Mouse (Mus musculus): ENCODE data around the gene Alg11. TPM values are rescaled to one million over a fixed set of nuclear protein-coding genes. Genes with fewer than 3 reads are reported as not detected.

The Alg11 gene
- polyA plus RNA-seq (2014; fragmentation: Nextera tagmentation; extraction: Ambion mirVana): 16.7 and 19.1 TPM in 2 replicates

DNA sequence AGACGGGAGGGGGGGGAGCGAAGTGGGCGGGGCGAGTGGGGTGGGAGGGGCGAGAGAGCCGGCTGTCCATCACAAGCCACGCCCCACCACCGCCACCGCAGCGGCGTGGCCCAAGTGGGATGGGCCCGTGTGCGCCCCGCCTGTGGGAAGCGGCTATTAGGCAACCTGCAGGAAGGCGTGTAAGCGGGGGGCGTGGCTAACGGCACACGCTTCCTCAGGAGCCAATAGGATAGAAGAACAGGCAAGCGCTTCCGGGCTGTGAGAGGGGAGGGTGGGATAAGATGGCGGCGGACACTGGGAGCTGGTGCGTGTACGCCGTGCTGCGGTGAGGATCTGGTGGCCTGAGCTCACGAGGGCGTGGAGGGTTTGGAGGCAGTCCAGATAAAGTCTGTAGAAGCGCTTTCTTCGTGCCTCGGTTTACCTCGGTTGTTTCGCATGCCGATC, at the start of gene Alg11:
Alg11 (plus strand) TSS at position 276 of the 444 bp plus-strand sequence.
- peak; percentile 99 for DNase-seq (ENCODE audit: low spot score)
- peak within 1 kb of the TSS; percentile 73 for H3K9ac ChIP-seq (ENCODE audit: low read length)
- H3K4me1 ChIP-seq (ENCODE audit: control insufficient read depth, insufficient read depth, low read length): peaks cover 8% of the 10 kb centered on the region; the same call in 1 of the 2 replicates
- peak within 1 kb of the TSS; percentile 58 for H3K4me3 ChIP-seq (ENCODE audit: low read depth, low read length)
- peak within 1 kb of the TSS; percentile 93 for H3K4me2 ChIP-seq (ENCODE audit: low read length)
- WGBS: 0% methylated on average over 36 of the region's 36 CpGs
- peak; percentile 100 for ATAC-seq
- no peak within 1 kb of the TSS for H3K27ac ChIP-seq (ENCODE audit: low read depth, low read length)
- H3K27me3 ChIP-seq (replicated peaks; ENCODE audit: control insufficient read depth, insufficient read depth, low read length): 0 out of 2 replicates have a peak, but pooled peaks cover 2% of the 10 kb centered on the region
- H3K9me3 ChIP-seq (replicated peaks; ENCODE audit: control insufficient read depth, low read length): no peaks in the 10 kb centered on the region
- peaks cover 15% of the 10 kb centered on the region for H3K36me3 ChIP-seq (ENCODE audit: control insufficient read depth, insufficient read depth, low read length)

DNA sequence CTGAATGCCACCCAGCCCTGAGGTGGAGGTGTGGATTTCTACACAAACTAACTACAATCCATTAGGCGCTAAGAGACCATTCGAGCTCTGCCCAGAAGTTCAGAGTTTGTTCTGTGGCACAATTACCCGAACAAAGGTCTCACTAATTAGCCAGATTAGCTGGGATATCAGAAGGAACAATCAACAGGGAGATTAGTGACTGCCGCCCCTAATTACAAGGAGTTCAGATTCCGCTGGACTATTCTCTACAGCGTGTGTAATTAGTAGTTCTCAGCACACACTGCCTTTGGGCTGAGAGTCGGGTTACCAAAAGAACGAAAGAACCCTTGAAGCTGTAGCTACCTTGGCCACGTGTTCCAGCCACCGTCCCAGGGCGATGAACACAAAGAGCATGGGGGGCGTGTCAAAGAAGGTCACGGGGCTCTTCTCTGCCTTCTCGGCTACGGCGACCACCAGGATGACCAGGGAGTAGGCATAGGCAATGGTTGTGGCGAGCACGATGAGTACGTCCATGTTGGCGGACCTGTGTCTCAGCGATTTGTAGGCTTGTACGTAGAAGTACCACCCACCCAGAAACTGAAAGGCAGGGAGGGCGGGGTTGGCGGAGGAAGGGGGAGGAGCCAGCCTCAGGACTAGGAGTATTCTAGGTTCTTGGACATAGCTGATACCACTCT, 47.4 kb upstream of the Alg11 start:
- H3K4me1 ChIP-seq (ENCODE audit: control insufficient read depth, insufficient read depth, low read length): no peaks in the 10 kb centered on the region
- no peak overlapping the region for H3K9ac ChIP-seq (ENCODE audit: low read length)
- no peaks in the 10 kb centered on the region for H3K9me3 ChIP-seq (replicated peaks; ENCODE audit: control insufficient read depth, low read length)
- 13% methylated on average over 24 of the region's 24 CpGs for WGBS
- no peaks in the 10 kb centered on the region for H3K36me3 ChIP-seq (ENCODE audit: control insufficient read depth, insufficient read depth, low read length)
- peak; percentile 64; the same call in 1 of the 2 replicates for ATAC-seq
- no peaks in the 10 kb centered on the region for H3K27me3 ChIP-seq (replicated peaks; ENCODE audit: control insufficient read depth, insufficient read depth, low read length)
- H3K4me2 ChIP-seq (ENCODE audit: low read length): peak overlapping the region; percentile 44
- H3K4me3 ChIP-seq (ENCODE audit: low read depth, low read length): peak overlapping the region; percentile 17; the same call in 1 of the 2 replicates
- H3K27ac ChIP-seq (ENCODE audit: low read depth, low read length): no peak overlapping the region
- peak; percentile 39 for DNase-seq (ENCODE audit: low spot score)

DNA sequence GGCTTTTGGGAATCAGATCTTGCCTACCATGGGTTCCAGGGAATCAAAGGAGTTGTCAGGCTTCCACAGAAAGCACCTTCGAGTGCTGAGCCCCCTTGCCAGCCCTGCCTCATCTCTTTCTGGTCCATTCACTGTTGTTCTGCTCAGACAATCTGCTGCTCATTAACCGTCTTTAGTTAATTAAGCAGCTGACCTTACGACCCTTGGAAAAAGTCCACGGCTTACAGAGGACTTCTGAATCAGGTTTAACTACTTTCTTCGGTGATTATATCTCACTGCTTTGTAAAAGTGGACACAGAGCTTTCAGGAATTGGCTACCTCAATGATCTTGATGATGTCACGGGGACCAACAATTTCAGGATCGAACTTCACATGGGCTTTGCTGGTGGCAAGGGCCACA, 42.8 kb upstream of the Alg11 start:
- Histone ChIP-seq H3K4me2 (ENCODE audit: low read length) (no peak overlapping the region), H3K9me3 (replicated peaks; ENCODE audit: control insufficient read depth, low read length) (no peaks in the 10 kb centered on the region), H3K27me3 (replicated peaks; ENCODE audit: control insufficient read depth, insufficient read depth, low read length) (no peaks in the 10 kb centered on the region), H3K36me3 (ENCODE audit: control insufficient read depth, insufficient read depth, low read length) (no peaks in the 10 kb centered on the region), H3K9ac (ENCODE audit: low read length) (no peak overlapping the region), H3K27ac (ENCODE audit: low read depth, low read length) (no peak overlapping the region), H3K4me3 (ENCODE audit: low read depth, low read length) (no peak overlapping the region), H3K4me1 (ENCODE audit: control insufficient read depth, insufficient read depth, low read length) (no peaks in the 10 kb centered on the region)
- ATAC-seq (no peak), DNase-seq (ENCODE audit: low spot score) (no peak)
- WGBS: 18% methylated on average over 7 of the region's 7 CpGs

DNA sequence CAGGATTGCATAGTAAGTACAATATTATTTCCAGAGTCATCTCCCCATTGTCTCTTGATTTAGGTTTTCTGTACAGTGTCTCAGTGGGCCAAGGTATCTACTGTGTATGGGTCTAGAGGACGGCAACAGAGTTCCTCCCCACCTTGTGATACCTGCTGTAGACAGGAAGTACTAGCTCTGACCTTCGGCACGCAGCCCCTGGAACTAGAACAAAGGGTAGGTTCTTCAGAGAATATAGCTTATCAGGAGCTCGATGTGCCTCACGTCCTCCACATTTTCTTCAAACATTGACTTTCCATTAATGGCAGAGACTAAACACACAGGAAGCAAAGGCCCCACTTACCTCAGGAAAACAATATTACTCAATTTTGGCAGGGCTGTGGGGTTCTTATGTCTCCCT, 41.0 kb upstream of the Alg11 start:
- WGBS: 90% methylated on average over 5 of the region's 5 CpGs
- H3K4me2 ChIP-seq (ENCODE audit: low read length): no peak overlapping the region

DNA sequence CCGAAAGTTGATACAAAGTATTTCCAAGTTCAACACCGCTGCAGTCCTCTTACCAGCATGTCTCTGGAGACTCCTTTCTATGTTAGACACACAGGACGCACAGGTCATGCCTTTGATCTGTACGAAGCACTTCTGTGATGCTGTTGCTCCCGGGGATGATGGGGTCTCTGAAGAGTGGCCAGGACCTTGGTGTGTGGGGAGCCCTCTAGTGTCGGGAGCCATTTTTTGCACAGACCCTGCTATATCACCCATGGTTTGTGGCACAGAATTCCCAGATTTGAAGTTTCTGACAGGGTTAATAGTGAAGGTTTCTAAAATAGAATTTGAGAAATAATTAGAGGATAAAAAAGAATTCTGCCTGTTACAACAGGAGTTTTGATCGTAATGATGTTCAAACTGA, 38.3 kb upstream of the Alg11 start:
- DNase-seq (ENCODE audit: low spot score) (no peak), ATAC-seq (no peak)
- H3K9ac ChIP-seq (ENCODE audit: low read length): no peak overlapping the region

More for the DNA sequence above, 41.0 kb upstream of the Alg11 start:
- no peaks in the 10 kb centered on the region for H3K9me3 ChIP-seq (replicated peaks; ENCODE audit: control insufficient read depth, low read length)
- DNase-seq (ENCODE audit: low spot score) (no peak), ATAC-seq (no peak)
- H3K4me1 ChIP-seq (ENCODE audit: control insufficient read depth, insufficient read depth, low read length): no peaks in the 10 kb centered on the region
- no peak overlapping the region for H3K9ac ChIP-seq (ENCODE audit: low read length)
- H3K36me3 ChIP-seq (ENCODE audit: control insufficient read depth, insufficient read depth, low read length): no peaks in the 10 kb centered on the region
- no peak overlapping the region for H3K4me3 ChIP-seq (ENCODE audit: low read depth, low read length)
- H3K27me3 ChIP-seq (replicated peaks; ENCODE audit: control insufficient read depth, insufficient read depth, low read length): no peaks in the 10 kb centered on the region
- H3K27ac ChIP-seq (ENCODE audit: low read depth, low read length): no peak overlapping the region

DNA sequence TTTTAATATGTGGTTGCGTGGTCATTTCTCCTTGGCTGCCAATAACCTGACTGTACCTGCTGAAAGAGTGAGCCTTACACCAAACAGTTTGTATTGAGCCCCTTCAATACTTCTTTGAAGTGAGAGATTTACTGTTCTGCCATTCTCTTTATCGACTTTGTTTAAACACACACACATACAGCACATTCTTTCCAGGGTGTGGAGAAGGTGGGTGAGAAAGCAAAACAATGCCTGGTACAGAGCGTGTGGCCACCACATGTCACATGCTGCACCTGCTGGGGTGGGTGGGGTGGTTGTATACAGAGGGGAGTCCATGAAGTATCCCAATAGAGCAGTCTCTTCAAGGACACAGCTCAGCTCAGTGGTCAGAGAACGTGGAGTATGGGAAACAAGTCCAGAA, 35.3 kb upstream of the Alg11 start:
- DNase-seq (ENCODE audit: low spot score) (no peak), ATAC-seq (no peak)
- Histone ChIP-seq H3K9ac (ENCODE audit: low read length) (no peak overlapping the region), H3K27me3 (replicated peaks; ENCODE audit: control insufficient read depth, insufficient read depth, low read length) (no peaks in the 10 kb centered on the region), H3K4me3 (ENCODE audit: low read depth, low read length) (no peak overlapping the region), H3K9me3 (replicated peaks; ENCODE audit: control insufficient read depth, low read length) (no peaks in the 10 kb centered on the region), H3K4me1 (ENCODE audit: control insufficient read depth, insufficient read depth, low read length) (no peaks in the 10 kb centered on the region), H3K4me2 (ENCODE audit: low read length) (no peak overlapping the region), H3K36me3 (ENCODE audit: control insufficient read depth, insufficient read depth, low read length) (no peaks in the 10 kb centered on the region), H3K27ac (ENCODE audit: low read depth, low read length) (no peak overlapping the region)
- WGBS: 81% methylated on average over 4 of the region's 4 CpGs

More for the DNA sequence above, 38.3 kb upstream of the Alg11 start:
- 52% methylated on average over 7 of the region's 7 CpGs for WGBS
- no peak overlapping the region for H3K4me3 ChIP-seq (ENCODE audit: low read depth, low read length)
- no peaks in the 10 kb centered on the region for H3K4me1 ChIP-seq (ENCODE audit: control insufficient read depth, insufficient read depth, low read length)
- H3K4me2 ChIP-seq (ENCODE audit: low read length): no peak overlapping the region
- no peaks in the 10 kb centered on the region for H3K27me3 ChIP-seq (replicated peaks; ENCODE audit: control insufficient read depth, insufficient read depth, low read length)
- H3K36me3 ChIP-seq (ENCODE audit: control insufficient read depth, insufficient read depth, low read length): no peaks in the 10 kb centered on the region
- no peak overlapping the region for H3K27ac ChIP-seq (ENCODE audit: low read depth, low read length)
- H3K9me3 ChIP-seq (replicated peaks; ENCODE audit: control insufficient read depth, low read length): no peaks in the 10 kb centered on the region

DNA sequence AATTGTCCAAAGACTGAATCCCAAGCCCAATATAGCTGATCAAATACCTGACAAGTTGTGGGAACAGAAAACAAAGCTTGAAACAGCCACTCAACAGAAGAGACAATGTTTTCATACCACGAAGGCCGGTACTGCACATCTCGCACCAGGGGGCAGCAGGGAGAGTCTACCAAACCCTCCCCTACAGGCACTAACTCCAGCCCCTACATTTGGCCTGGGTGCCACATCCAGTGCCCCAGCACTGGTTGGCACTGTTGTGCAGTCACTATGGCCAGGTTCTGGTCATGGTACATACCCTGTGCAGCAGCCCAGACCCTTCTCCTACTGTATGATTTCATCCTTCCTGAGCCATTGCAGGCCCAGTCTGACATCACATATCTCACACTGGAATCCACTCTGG, 31.5 kb upstream of the Alg11 start:
- no peak for ATAC-seq
- Histone ChIP-seq H3K4me1 (ENCODE audit: control insufficient read depth, insufficient read depth, low read length) (no peaks in the 10 kb centered on the region), H3K9ac (ENCODE audit: low read length) (no peak overlapping the region), H3K36me3 (ENCODE audit: control insufficient read depth, insufficient read depth, low read length) (no peaks in the 10 kb centered on the region), H3K27me3 (replicated peaks; ENCODE audit: control insufficient read depth, insufficient read depth, low read length) (no peaks in the 10 kb centered on the region), H3K4me3 (ENCODE audit: low read depth, low read length) (no peak overlapping the region), H3K4me2 (ENCODE audit: low read length) (no peak overlapping the region), H3K27ac (ENCODE audit: low read depth, low read length) (no peak overlapping the region), H3K9me3 (replicated peaks; ENCODE audit: control insufficient read depth, low read length) (no peaks in the 10 kb centered on the region)
- no peak for DNase-seq (ENCODE audit: low spot score)
- 87% methylated on average over 3 of the region's 3 CpGs for WGBS

DNA sequence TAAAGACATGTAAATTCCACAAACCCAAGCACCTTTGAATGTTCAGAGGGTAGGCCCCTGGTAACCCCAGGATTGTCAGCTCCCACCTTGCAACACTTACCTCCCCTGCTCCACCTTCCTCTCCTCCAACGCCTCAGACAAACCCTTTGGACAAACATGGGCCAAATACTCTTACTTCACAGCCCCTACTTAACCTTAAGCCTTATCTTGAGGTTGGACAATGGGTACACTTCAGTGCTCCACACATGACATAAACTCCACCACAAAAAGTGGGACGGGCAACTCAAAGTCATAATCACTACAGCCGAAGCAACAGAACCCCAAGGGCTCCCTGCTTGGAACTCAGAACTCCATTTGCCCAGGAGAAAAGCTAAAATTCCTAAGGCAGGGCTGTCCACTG, 29.5 kb upstream of the Alg11 start:
- no peaks in the 10 kb centered on the region for H3K27me3 ChIP-seq (replicated peaks; ENCODE audit: control insufficient read depth, insufficient read depth, low read length)
- H3K4me3 ChIP-seq (ENCODE audit: low read depth, low read length): no peak overlapping the region
- no peak overlapping the region for H3K27ac ChIP-seq (ENCODE audit: low read depth, low read length)
- DNase-seq (ENCODE audit: low spot score): no peak
- WGBS: 89% methylated on average over 3 of the region's 3 CpGs
- H3K36me3 ChIP-seq (ENCODE audit: control insufficient read depth, insufficient read depth, low read length): no peaks in the 10 kb centered on the region
- ATAC-seq: no peak
- H3K4me2 ChIP-seq (ENCODE audit: low read length): no peak overlapping the region
- H3K9ac ChIP-seq (ENCODE audit: low read length): no peak overlapping the region
- H3K4me1 ChIP-seq (ENCODE audit: control insufficient read depth, insufficient read depth, low read length): no peaks in the 10 kb centered on the region
- H3K9me3 ChIP-seq (replicated peaks; ENCODE audit: control insufficient read depth, low read length): no peaks in the 10 kb centered on the region

DNA sequence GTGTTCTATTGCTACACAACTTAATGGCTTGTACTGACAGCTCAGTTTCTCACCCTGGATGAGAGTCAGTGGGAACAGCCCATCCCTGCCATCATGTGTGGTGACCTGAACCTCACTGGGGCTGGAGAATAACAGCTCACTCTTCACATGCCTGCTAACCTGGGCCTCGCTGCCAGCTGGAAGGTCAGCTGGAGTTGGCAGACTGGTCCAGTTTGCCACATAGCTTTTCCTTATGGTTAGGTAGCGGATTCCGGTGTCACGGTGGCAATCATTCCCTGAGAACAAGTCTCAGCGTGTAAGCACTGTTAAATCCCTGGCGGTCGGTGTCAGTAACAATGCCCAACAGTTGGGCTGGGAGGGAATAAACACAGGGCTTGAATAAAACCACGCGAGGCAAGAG, 24.4 kb upstream of the Alg11 start:
- WGBS: 85% methylated on average over 9 of the region's 9 CpGs
- no peaks in the 10 kb centered on the region for H3K4me1 ChIP-seq (ENCODE audit: control insufficient read depth, insufficient read depth, low read length)
- DNase-seq (ENCODE audit: low spot score) (no peak), ATAC-seq (no peak)
- H3K9me3 ChIP-seq (replicated peaks; ENCODE audit: control insufficient read depth, low read length): no peaks in the 10 kb centered on the region
- no peak overlapping the region for H3K4me2 ChIP-seq (ENCODE audit: low read length)
- no peaks in the 10 kb centered on the region for H3K27me3 ChIP-seq (replicated peaks; ENCODE audit: control insufficient read depth, insufficient read depth, low read length)
- no peak overlapping the region for H3K27ac ChIP-seq (ENCODE audit: low read depth, low read length)
- H3K4me3 ChIP-seq (ENCODE audit: low read depth, low read length): no peak overlapping the region
- H3K9ac ChIP-seq (ENCODE audit: low read length): no peak overlapping the region
- no peaks in the 10 kb centered on the region for H3K36me3 ChIP-seq (ENCODE audit: control insufficient read depth, insufficient read depth, low read length)
